Mouse (Mus musculus): Measurements from ENCODE around the gene Erf. TPM values are rescaled to one million over a fixed set of nuclear protein-coding genes. Genes with fewer than 3 reads are reported as not detected.
A peak's percentile ranks its signal among the peaks of the same experiment; 100 is the strongest.

Gene Erf
- polyA plus RNA-seq, 1 experiment from 2014 or later = 8.5 TPM

- no peak for ATAC-seq (replicated peaks; ENCODE audit: extremely low read depth, insufficient read depth, low FRiP score)
- no peak overlapping the region for H3K4me2 ChIP-seq (ENCODE audit: low read depth, low read length)
- H3K4me1 ChIP-seq (ENCODE audit: control insufficient read depth, insufficient read depth, low read length) = peaks cover 8% of the 10 kb centered on the region
- H3K27ac ChIP-seq (ENCODE audit: low read length) = no peak overlapping the region
- WGBS = 73% methylated on average over 3 of the region's 3 CpGs
- H3K27me3 ChIP-seq (ENCODE audit: control insufficient read depth, insufficient read depth, low read length) = no peaks in the 10 kb centered on the region
- no peaks in the 10 kb centered on the region for H3K9me3 ChIP-seq (replicated peaks; ENCODE audit: control insufficient read depth, low read length)
- H3K36me3 ChIP-seq (ENCODE audit: control insufficient read depth, insufficient read depth) = peaks cover 5% of the 10 kb centered on the region
- H3K4me3 ChIP-seq (ENCODE audit: low read length) = no peak overlapping the region
- no peak overlapping the region for H3K9ac ChIP-seq (ENCODE audit: low read length)
These were observed 41.4 kb downstream of the Erf start for GRCm38 (mm10) chr7:25209161-25209622.

DNA sequence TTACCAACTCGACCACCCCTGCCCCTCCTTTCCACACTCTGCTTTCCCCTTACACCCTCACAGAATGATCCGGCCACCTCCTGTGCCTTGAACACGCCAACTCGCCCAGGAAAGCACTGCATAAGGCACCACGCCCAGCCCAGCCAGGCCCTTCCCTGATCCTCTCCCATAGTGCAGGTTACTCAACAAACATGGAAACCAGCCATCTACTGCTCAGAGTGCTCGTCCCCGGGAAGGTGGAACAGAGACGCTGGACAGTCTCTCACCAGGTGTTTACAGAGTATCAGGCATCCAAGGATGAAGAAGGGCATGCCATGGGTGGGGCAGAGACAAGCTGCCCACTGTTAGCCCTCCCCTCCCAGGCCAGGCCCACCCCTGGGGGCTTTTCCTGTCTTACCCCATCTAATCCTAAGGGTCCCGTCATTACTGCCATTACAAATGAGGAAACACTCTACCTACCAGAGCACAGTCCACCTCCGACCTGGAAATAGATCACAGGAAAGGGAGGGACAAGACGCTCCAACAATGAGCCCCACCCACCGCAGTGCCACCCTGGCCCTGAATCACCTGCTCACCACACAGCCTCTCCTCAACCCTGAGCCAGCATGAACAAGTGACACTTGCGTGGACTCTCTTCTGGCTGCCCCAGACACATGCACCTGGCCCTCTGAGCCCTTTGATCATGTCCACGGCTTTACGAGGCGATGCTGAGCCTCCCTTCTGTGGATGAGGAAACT is 44.3 kb downstream of the Erf start:
- H3K27ac ChIP-seq (ENCODE audit: low read length) = no peak overlapping the region
- H3K9me3 ChIP-seq (replicated peaks; ENCODE audit: control insufficient read depth, low read length) = no peaks in the 10 kb centered on the region
- peaks cover 7% of the 10 kb centered on the region for H3K36me3 ChIP-seq (ENCODE audit: control insufficient read depth, insufficient read depth)
- 84% methylated on average over 16 of the region's 16 CpGs for WGBS
- ATAC-seq (replicated peaks; ENCODE audit: extremely low read depth, insufficient read depth, low FRiP score) = no peak
- peaks cover 8% of the 10 kb centered on the region for H3K4me1 ChIP-seq (ENCODE audit: control insufficient read depth, insufficient read depth, low read length)
- no peak overlapping the region for H3K9ac ChIP-seq (ENCODE audit: low read length)
- no peak overlapping the region for H3K4me2 ChIP-seq (ENCODE audit: low read depth, low read length)
- H3K27me3 ChIP-seq (ENCODE audit: control insufficient read depth, insufficient read depth, low read length) = no peaks in the 10 kb centered on the region
- H3K4me3 ChIP-seq (ENCODE audit: low read length) = no peak overlapping the region

DNA sequence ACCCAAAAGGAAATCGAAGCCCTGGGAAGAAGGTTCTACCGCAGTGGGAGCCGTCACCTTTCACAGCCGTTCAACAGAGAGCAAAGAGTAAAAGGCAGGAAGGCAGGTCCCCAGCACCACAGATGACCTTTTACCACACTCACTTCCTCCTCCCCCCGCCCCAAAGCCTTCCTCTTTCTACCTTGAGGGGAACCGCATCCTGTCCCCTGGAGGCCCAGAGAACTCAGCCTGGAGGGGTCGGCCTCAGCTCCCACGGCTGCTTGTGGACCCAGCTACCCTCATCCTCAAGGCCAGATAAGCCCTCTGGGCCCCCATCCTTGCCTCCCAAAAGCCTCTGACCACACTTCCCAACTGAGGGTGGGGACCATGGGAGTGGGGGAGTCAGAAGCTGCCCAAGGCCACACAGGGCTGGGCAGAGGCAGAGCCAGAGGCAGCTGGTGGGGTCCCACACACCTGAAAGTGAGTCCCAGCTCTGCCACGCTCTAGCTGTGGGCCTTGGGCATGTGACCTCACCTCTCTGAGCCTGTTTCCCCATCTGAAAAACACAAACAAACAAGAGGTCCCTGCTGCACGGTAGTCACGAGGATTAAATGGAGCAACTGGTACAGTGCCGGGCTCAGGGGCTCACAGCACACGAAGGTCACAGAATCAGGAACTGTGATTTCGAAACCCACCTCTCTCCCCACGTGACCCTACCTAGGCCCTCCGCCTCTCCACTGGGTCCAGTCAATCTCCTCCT is 45.0 kb downstream of the Erf start:
- Histone ChIP-seq H3K9ac (ENCODE audit: low read length) (peak overlapping the region; percentile 36; the same call in 1 of the 2 replicates), H3K4me1 (ENCODE audit: control insufficient read depth, insufficient read depth, low read length) (peaks cover 8% of the 10 kb centered on the region), H3K36me3 (ENCODE audit: control insufficient read depth, insufficient read depth) (peaks cover 6% of the 10 kb centered on the region), H3K4me3 (ENCODE audit: low read length) (no peak overlapping the region), H3K27ac (ENCODE audit: low read length) (no peak overlapping the region), H3K27me3 (ENCODE audit: control insufficient read depth, insufficient read depth, low read length) (no peaks in the 10 kb centered on the region), H3K9me3 (replicated peaks; ENCODE audit: control insufficient read depth, low read length) (no peaks in the 10 kb centered on the region), H3K4me2 (ENCODE audit: low read depth, low read length) (peak overlapping the region; percentile 21; the same call in 1 of the 2 replicates)
- ATAC-seq (replicated peaks; ENCODE audit: extremely low read depth, insufficient read depth, low FRiP score) = peak; percentile 24; the same call in 1 of the 2 replicates
- WGBS = 70% methylated on average over 16 of the region's 16 CpGs

GRCm38 (mm10) chr7:25203624-25204023 is 46.9 kb downstream of the Erf start:
- Histone ChIP-seq H3K27me3 (ENCODE audit: control insufficient read depth, insufficient read depth, low read length) (no peaks in the 10 kb centered on the region), H3K27ac (ENCODE audit: low read length) (no peak overlapping the region), H3K4me2 (ENCODE audit: low read depth, low read length) (no peak overlapping the region), H3K4me1 (ENCODE audit: control insufficient read depth, insufficient read depth, low read length) (peaks cover 8% of the 10 kb centered on the region), H3K36me3 (ENCODE audit: control insufficient read depth, insufficient read depth) (peaks cover 4% of the 10 kb centered on the region), H3K4me3 (ENCODE audit: low read length) (no peak overlapping the region), H3K9ac (ENCODE audit: low read length) (no peak overlapping the region), H3K9me3 (replicated peaks; ENCODE audit: control insufficient read depth, low read length) (peaks cover 4% of the 10 kb centered on the region)
- no peak for ATAC-seq (replicated peaks; ENCODE audit: extremely low read depth, insufficient read depth, low FRiP score)
- 90% methylated on average over 20 of the region's 20 CpGs for WGBS

GRCm38 (mm10) chr7:25197384-25198018 is 53.1 kb downstream of the Erf start:
- Histone ChIP-seq H3K27me3 (ENCODE audit: control insufficient read depth, insufficient read depth, low read length) (no peaks in the 10 kb centered on the region; the same call in 1 of the 2 replicates), H3K9ac (ENCODE audit: low read length) (no peak overlapping the region), H3K9me3 (replicated peaks; ENCODE audit: control insufficient read depth, low read length) (peaks cover 4% of the 10 kb centered on the region), H3K4me1 (ENCODE audit: control insufficient read depth, insufficient read depth, low read length) (peaks cover 7% of the 10 kb centered on the region; the same call in 1 of the 2 replicates), H3K4me2 (ENCODE audit: low read depth, low read length) (no peak overlapping the region), H3K27ac (ENCODE audit: low read length) (no peak overlapping the region), H3K4me3 (ENCODE audit: low read length) (no peak overlapping the region), H3K36me3 (ENCODE audit: control insufficient read depth, insufficient read depth) (no peaks in the 10 kb centered on the region; the same call in 1 of the 2 replicates)
- peak; percentile 58 for ATAC-seq (replicated peaks; ENCODE audit: extremely low read depth, insufficient read depth, low FRiP score)
- WGBS = 38% methylated on average over 10 of the region's 10 CpGs

DNA sequence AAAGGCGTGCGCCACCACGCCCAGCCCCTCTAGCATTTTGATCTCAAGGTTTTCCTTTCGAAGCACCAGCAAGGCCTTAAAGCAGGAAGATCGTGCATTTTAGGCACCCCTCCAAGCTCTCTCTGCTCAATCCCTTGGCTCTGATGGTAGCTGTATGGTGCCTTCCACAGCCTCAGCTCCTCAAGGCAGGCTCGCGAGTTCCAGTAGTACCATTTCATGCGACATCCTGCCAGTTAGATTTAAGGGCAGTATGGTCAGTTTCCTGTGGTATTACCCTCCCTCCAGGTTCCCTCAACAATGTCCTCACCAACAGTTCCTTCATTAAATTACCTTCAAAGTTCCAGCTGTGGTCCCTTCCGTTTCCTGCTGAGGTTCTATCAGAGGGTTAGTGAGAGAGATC is 54.5 kb downstream of the Erf start:
- 81% methylated on average over 9 of the region's 9 CpGs for WGBS
- H3K9me3 ChIP-seq (replicated peaks; ENCODE audit: control insufficient read depth, low read length) = peaks cover 4% of the 10 kb centered on the region

GRCm38 (mm10) chr7:25195148-25195547 is 55.4 kb downstream of the Erf start:
- Histone ChIP-seq H3K9ac (ENCODE audit: low read length) (no peak overlapping the region), H3K4me2 (ENCODE audit: low read depth, low read length) (no peak overlapping the region), H3K9me3 (replicated peaks; ENCODE audit: control insufficient read depth, low read length) (peaks cover 4% of the 10 kb centered on the region), H3K27ac (ENCODE audit: low read length) (no peak overlapping the region), H3K27me3 (ENCODE audit: control insufficient read depth, insufficient read depth, low read length) (no peaks in the 10 kb centered on the region; the same call in 1 of the 2 replicates), H3K36me3 (ENCODE audit: control insufficient read depth, insufficient read depth) (no peaks in the 10 kb centered on the region), H3K4me3 (ENCODE audit: low read length) (no peak overlapping the region), H3K4me1 (ENCODE audit: control insufficient read depth, insufficient read depth, low read length) (peaks cover 7% of the 10 kb centered on the region; the same call in 1 of the 2 replicates)
- 74% methylated on average over 3 of the region's 3 CpGs for WGBS
- no peak for ATAC-seq (replicated peaks; ENCODE audit: extremely low read depth, insufficient read depth, low FRiP score)

More for the DNA sequence above, 54.5 kb downstream of the Erf start:
- no peak for ATAC-seq (replicated peaks; ENCODE audit: extremely low read depth, insufficient read depth, low FRiP score)
- Histone ChIP-seq H3K4me2 (ENCODE audit: low read depth, low read length) (no peak overlapping the region), H3K27me3 (ENCODE audit: control insufficient read depth, insufficient read depth, low read length) (no peaks in the 10 kb centered on the region; the same call in 1 of the 2 replicates), H3K9ac (ENCODE audit: low read length) (no peak overlapping the region), H3K36me3 (ENCODE audit: control insufficient read depth, insufficient read depth) (no peaks in the 10 kb centered on the region), H3K4me3 (ENCODE audit: low read length) (no peak overlapping the region), H3K4me1 (ENCODE audit: control insufficient read depth, insufficient read depth, low read length) (peaks cover 7% of the 10 kb centered on the region; the same call in 1 of the 2 replicates), H3K27ac (ENCODE audit: low read length) (no peak overlapping the region)

Measured in heart, embryonic 16.5 days (tissue).